Mouse (Mus musculus) A20 (cell line): ENCODE data around the gene Gm20458.

ENCODE experiments used
- DNase-seq: peaks from one replicate; pipeline ENCODE4 v3.0.0-alpha.2; 2011; ENCODE audit warnings: low read depth, low spot score

The Gm20458 gene

GRCm38 (mm10) chr2:164460745-164461551 lies at the start of gene Gm20458:
Gene Gm20458 (plus strand): TSS chr2:164460967.
- DNase-seq, result peak; percentile 98

DNA sequence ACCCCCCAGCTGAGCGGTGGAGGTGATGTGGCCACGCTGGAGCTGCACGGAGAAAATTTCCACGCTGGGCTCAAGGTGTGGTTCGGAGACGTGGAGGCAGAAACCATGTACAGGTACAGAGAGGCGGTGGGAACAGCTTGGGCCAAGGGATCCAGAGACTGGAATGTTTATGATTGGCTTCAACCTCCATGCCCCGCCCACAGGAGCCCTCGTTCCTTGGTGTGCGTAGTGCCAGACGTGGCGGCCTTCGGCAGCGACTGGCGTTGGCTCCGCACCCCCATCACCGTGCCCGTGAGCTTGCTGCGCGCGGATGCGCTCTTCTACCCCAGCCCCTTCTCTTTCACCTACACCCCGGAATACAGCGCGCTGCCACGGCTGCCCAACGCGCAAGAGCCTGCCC lies 46.6 kb upstream of the Gm20458 start:
- DNase-seq, result no peak

- no peak for DNase-seq
These were observed 46.2 kb upstream of the Gm20458 start for GRCm38 (mm10) chr2:164414581-164414980.

DNA sequence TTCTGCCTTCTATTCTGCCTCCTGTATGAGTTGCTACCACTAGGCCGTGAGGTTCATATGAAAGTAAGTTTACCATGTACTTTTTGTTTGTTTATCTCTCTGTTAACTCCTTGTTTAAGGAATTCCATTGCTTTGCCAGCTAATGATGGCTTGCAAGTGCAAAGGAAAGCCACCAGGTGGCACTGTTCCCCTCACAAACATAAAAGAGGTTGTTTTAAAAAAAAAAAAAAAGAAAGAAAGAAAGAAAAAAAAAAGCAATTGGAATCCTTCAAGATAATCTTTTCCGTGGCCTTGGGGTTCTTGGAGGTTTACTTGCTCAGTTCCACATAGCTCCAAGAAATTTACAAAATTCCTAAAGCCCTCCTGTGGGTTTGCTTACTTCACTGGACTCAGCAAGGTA lies 43.6 kb upstream of the Gm20458 start:
- DNase-seq, result peak; percentile 68

GRCm38 (mm10) chr2:164418308-164418875 lies 42.4 kb upstream of the Gm20458 start:
- DNase-seq, result peak; percentile 71

DNA sequence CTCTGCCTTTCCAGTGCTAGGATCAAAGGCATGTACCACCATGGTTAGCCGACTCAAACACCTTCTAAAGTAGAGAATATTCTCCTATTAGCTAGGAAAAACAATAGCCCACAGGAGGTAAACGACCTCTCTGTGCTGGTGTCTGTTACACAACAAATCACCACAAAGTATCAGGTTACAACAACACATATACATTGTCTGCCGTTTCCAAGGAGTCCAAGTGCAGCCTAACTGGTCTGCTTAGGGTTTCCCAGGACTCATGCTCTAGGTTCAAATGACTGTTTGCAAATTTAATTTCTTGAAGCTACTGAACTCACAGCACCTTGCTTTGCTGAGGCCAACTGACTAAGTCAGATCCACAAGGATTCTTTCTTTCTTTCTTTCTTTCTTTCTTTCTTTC lies 41.3 kb upstream of the Gm20458 start:
- no peak for DNase-seq

DNA sequence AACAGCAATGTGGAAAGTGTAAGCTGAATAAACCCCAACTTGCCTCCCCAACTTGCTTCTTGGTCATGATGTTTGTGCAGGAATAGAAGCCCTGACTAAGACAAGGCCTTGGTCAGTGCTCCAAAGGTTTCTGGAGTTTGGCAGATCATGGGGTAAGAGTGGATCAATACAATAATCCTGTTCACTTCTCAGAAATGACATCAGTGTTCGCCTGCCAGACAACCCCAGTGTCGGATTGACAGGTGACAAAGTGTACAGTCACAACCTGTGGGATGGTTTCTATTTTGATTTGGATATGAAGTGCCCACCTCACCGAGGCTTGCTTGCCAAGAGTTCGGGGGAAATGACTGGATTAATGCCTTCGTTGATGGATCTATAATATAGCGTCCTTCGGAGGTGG lies 39.5 kb upstream of the Gm20458 start:
- DNase-seq, result no peak

DNA sequence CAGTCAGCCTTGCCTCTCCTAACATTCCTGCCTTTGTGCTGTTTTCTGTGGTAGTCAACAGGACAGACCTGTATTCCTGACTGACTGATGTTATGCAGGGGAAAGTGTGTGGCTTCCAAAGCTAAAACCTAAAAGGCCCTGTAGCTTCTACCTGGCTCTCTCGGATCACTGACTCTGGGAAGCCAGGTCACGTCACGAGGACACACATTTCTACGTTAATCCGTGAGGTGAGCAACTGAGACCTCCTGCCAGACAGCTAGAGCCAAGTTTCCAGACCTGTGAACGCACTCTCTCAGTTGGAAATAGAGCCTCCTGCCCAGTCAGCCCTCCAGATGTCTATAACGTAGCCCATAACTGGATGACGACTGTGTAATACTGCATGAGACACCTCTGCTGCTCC lies 38.8 kb upstream of the Gm20458 start:
- DNase-seq, result no peak

DNA sequence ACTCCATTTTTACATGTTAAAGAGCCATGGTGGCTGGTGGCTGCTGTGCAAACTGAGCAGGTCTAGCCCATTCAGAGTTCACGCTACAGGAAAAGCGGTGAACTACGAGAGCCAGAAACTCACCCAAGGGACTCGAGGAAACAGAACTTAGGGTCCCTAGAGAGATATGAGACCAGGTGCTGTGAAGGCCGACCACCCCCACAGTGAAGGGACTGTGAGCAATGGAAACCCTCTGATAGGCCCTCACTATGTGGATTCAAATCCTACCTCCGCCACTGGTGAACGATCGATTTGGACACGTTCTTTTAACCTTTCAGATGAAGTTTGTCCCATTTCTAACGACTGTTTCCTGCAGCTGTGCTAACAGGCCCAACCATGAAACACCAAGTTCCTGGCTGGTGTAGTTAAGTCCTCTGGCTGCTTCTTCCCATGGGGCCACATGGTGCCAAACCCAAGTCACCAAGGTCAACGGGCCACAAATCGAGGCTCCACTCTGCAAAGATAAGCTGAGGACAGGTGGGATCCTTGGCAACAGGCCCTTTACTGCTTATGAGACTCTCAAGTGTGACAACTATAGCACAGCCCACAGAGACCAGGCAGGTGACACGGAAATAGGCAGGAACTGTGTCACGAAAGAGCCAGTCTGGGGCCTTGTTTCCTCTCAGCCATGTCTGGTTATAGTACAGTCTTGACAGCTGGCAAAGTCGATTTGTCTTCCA lies 37.9 kb upstream of the Gm20458 start:
- DNase-seq, result peak; percentile 63

- DNase-seq, result no peak
These were observed 37.3 kb upstream of the Gm20458 start for GRCm38 (mm10) chr2:164423464-164423863.

DNA sequence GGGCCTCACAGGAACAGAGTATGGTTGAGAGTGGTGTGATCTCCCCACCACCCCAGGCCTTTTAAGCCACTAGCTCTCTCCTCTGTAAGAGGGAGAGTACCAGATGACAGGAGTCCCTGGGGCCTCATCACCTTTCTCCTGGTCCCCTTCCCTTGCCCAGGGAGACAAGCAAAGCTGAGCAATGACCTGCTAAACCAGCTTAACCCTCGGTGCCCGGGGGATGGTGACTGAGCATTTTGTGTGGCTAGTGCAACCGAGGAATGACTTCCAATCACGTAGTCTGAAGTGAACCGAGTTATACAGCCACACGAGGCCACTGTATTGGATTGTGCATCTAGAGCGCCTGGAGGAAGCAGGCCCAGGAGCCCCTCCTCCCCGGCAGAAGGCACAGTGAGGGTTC lies 36.4 kb upstream of the Gm20458 start:
- no peak for DNase-seq

- no peak for DNase-seq
These were observed 35.4 kb upstream of the Gm20458 start for GRCm38 (mm10) chr2:164425401-164425800.

GRCm38 (mm10) chr2:164426121-164426520 lies 34.6 kb upstream of the Gm20458 start:
- no peak for DNase-seq

- DNase-seq, result no peak
These were observed 33.8 kb upstream of the Gm20458 start for GRCm38 (mm10) chr2:164426952-164427351.

- no peak for DNase-seq
These were observed 32.3 kb upstream of the Gm20458 start for GRCm38 (mm10) chr2:164428451-164428850.

DNA sequence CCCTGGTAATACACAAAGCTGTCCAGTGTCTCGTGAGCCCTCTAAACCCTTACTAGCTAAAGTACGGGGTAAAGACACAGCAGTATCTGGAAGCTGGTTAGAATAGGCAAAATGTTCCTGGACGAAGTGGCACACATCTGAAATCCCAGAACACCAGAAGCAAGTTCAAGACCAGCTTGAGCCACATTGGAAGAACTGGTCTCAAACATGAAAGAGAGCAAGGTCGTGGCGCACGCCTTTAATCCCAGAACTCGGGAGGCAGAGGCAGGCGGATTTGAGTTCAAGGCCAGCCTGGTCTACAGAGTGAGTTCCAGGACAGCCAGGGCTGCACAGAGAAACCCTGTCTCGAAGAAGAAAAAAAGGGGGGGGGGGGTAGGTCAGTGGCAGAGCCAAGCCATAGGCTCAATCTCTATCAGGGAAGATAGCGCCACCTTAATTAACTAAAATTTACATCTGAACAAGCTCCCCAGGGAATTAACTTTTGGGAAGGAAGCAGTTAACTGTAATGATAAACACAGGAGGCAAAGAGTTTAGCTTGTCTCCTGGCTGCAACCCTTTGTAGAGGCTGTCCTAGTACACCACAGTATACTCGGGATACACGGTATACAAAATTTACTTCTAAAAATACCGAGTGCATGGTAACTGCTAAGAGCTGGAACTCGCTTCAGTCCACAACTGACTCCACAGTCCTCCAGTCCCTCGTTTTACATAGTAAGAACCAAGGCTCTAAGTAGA lies 30.7 kb upstream of the Gm20458 start:
- no peak for DNase-seq

GRCm38 (mm10) chr2:164430697-164431096 lies 30.1 kb upstream of the Gm20458 start:
- DNase-seq, result no peak

DNA sequence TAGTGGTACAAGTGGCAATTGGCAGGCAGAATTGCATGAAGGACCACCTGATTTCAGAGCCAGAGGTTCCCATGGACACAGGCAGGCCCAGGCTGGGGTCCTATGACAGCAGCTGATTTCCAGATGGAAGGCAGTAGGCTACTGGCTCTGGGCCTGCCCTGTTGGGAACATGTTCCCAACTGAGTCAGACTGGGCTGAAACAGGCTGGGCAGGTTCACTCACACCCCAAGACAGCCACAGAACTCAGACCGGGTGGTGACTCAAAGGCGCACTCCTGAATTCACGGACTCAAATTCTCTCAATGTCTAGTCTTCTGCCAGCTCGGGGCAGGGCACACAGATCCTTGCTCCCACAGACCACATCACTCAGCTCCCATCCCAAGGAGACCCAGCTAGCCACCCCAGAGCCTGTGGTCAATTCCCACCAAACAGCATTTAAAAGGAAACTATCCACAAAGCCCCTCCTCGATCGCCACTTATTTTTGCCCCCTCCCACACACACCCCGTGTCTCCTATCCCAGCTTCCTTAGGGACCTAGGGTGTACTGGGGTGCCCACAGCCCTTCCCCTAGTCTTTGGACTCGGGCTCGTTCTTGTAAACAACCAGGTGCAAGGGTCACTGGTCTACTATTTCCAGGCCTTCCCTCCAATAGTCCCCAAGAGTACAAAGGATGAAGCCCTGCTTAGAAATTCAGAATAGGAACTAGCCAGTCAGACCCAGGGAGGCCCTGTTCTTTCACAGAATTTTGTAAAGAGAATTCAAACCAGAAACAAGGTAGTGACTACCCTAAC lies 28.9 kb upstream of the Gm20458 start:
- no peak for DNase-seq

DNA sequence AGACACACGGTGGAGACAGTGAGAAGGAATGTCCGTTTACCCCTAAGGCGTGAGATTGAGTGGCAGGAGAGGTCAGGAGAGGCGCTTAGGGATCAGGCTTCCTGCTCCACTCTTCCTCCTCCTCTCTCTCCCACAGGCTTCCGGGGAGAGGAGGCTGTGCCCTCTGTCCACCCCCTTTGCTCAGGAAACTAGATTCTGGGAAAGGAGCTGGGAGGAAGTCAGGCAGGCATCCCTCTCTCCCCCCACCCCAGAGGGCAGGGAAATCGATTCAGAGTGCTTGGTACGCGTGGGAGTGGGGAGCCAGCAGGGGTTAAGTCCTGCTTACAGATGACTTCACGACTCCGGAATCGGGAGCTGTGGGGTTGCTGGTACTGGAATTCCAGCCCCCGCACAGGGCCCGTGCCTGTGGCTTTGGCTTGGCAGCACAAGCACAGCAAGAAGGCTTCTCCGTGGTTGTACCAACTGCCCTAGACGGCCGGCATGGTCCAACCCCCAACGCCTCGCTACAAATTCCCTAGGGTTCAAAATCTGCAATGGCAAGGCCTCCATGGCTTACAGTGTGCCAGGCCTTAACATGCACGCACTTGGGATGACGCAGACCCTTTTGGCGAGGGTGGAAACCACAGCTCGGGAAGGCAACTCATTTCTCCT lies 28.1 kb upstream of the Gm20458 start:
- DNase-seq, result no peak

DNA sequence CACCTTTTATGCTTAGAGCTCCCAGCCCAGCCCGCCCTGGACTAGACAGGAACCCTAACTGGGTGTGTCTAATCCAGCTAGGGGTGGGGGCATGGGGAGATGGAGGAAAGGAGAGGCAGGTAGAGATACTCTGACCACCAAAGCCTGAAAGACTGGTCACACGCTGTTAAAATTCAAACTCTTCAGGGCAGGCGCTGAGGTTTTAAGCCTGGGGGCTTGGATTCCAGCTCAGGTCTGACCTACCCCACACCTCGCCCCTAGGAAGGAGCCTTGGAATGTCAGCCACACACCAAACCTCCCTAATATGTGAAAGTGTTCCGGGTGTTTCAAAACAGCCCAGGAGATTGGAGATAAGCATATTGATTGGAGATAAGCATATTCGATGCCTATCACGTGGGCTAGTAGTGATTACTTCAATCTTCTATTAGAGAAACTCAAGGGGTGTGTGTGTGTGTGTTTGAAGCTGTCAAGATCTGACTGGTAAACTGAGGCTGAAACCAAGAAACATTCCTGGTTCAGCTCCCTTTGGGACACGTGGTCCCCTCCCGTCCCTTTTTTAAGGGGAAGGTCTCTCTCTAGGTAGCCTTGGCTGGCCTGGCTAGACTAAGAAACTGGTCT lies 27.4 kb upstream of the Gm20458 start:
- DNase-seq, result no peak
